Mouse (Mus musculus) stomach, embryonic 16.5 days (tissue): ENCODE data around the gene Ccnl2. TPM values are rescaled to one million over a fixed set of nuclear protein-coding genes. Genes with fewer than 3 reads are reported as not detected.
A peak's percentile ranks its signal among the peaks of the same experiment; 100 is the strongest.

ENCODE experiments used
- ATAC-seq: fragments of 200-750 bp; cut with Nextera tagmentation; 2 replicates; pipeline ENCODE4 v1.8.0; 2017; ENCODE audit warnings: moderate number of reproducible peaks, moderate TSS enrichment; ENCODE audit not compliant: insufficient read depth, low FRiP score
- H3K27ac ChIP-seq: fragments of 300-500 bp; sonication (generic); 2 replicates; pipeline ENCODE4 v1.5.1; 2014; ENCODE audit warnings: low read length
- H3K27me3 ChIP-seq: fragments of 300-500 bp; sonication (generic); 2 replicates; pipeline ENCODE4 v1.6.1; 2014; ENCODE audit warnings: low read length, control low read depth, mixed read lengths; ENCODE audit not compliant: control insufficient read depth, insufficient read depth
- H3K36me3 ChIP-seq: fragments of 300-500 bp; sonication (generic); 2 replicates; pipeline ENCODE4 v1.6.1; 2014; ENCODE audit warnings: low read length; ENCODE audit not compliant: control insufficient read depth, insufficient read depth
- H3K4me1 ChIP-seq: fragments of 300-500 bp; sonication (generic); 2 replicates; pipeline ENCODE4 v1.6.1; 2014; ENCODE audit warnings: low read length, control low read depth, mixed read lengths; ENCODE audit not compliant: control insufficient read depth, insufficient read depth
- H3K4me2 ChIP-seq: fragments of 300-500 bp; sonication (generic); 2 replicates; pipeline ENCODE4 v1.6.1; 2014; ENCODE audit warnings: low read depth, low read length, mixed read lengths
- H3K4me3 ChIP-seq: fragments of 300-500 bp; sonication (generic); replicated peaks from 2 replicates; pipeline ENCODE4 v1.5.1; 2014; ENCODE audit warnings: mild to moderate bottlenecking, low read length
- H3K9ac ChIP-seq: fragments of 300-500 bp; sonication (generic); 2 replicates; pipeline ENCODE4 v1.6.1; 2014; ENCODE audit warnings: low read length
- H3K9me3 ChIP-seq: fragments of 300-500 bp; sonication (generic); replicated peaks from 2 replicates; pipeline ENCODE4 v1.6.1; 2016; ENCODE audit warnings: low read length, control low read depth; ENCODE audit not compliant: control insufficient read depth
- WGBS: fragments of 180-500 bp; shearing (Covaris S2); extraction: QIAGEN DNeasy Blood & Tissue Kit; methylation state at CpG from one replicate; pipeline ENCODE4 v1.1.7; 2014; 5-methylcytosine and 5-hydroxymethylcytosine counted together
- polyA plus RNA-seq: library from polyadenylated mRNA; unstranded; fragments of >200 nt; fragmentation: Nextera tagmentation; extraction: Ambion mirVana; gene quantifications from 2 replicates; pipeline ENCODE4 v1.2.1, GENCODE M21; 2015

The Ccnl2 gene
- polyA plus RNA-seq, 1 experiment from 2014 or later: 173 TPM

DNA sequence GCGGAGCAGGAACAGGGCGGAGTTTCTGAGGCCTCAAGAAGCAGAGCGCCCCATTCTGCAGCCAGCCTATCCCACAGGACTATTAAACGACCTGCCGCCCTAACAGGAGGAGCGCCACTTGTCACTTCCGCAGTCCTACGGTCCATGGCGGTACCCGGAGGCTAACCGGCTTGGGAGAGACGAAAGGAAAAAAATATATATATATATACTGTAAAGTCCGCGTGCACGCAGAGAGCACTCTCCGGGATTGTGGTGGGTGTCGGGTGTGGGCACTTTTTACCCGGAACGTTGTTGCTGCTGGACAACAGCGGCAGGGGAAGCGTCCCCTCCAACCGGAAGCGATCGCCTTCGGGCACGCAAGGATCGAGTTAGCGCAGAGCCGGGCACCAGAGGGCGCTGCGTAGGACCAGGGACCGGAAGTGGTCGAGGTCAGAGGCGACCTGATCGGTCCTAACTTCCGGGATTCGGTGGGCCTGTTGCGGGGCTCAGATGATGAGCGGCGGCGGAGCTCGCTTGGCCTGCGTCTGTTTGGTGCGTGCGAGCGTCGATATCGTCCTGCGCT lies 19.0 kb downstream of the Ccnl2 start, which contains the start of gene Aurkaip1:
Gene Aurkaip1 (plus strand): TSS at position 68 of the 562 bp plus-strand sequence.
- Histone ChIP-seq H3K27ac (peak within 1 kb of the TSS; percentile 96), H3K36me3 (0 out of 2 replicates have a peak, but pooled peaks cover 8% of the 10 kb centered on the region), H3K4me1 (peaks cover 21% of the 10 kb centered on the region), H3K9ac (peak within 1 kb of the TSS; percentile 93), H3K9me3 (no peaks in the 10 kb centered on the region), H3K4me3 (peak within 1 kb of the TSS; percentile 88), H3K27me3 (no peaks in the 10 kb centered on the region), H3K4me2 (peak within 1 kb of the TSS; percentile 98)
- WGBS: under 1% methylated on average over 49 of the region's 49 CpGs
- ATAC-seq: peak; percentile 95

DNA sequence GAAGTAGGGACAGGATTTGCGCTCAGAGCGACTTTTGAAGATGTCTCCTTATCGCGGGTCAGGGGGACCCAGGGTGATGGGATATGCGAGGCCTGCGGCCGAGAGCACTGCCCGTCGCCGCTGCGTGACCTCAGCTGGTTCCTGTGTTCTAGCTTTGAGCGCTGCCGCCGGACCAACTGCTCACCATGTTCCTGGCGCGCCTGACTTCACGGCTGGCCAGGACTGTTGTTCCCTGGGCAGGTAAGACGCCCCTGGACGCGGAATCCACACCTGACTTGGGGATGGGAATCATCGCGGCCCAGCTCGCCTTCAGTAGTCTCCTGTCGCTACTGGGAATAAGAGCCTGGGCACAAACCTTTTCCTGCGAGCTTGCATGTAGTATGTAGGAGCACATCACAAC lies 19.5 kb downstream of the Ccnl2 start:
- peaks cover 21% of the 10 kb centered on the region for H3K4me1 ChIP-seq
- no peaks in the 10 kb centered on the region for H3K9me3 ChIP-seq
- under 1% methylated on average over 25 of the region's 25 CpGs for WGBS
- H3K36me3 ChIP-seq: 0 out of 2 replicates have a peak, but pooled peaks cover 8% of the 10 kb centered on the region
- peak overlapping the region; percentile 88 for H3K4me3 ChIP-seq
- H3K9ac ChIP-seq: peak overlapping the region; percentile 93
- peak overlapping the region; percentile 96 for H3K27ac ChIP-seq
- H3K4me2 ChIP-seq: peak overlapping the region; percentile 98
- peak; percentile 1 for ATAC-seq
- H3K27me3 ChIP-seq: no peaks in the 10 kb centered on the region

GRCm38 (mm10) chr4:155832321-155832720 lies 20.0 kb downstream of the Ccnl2 start:
- Histone ChIP-seq H3K27me3 (no peaks in the 10 kb centered on the region), H3K9me3 (no peaks in the 10 kb centered on the region), H3K9ac (peak overlapping the region; percentile 93), H3K4me2 (peak overlapping the region; percentile 98), H3K36me3 (0 out of 2 replicates have a peak, but pooled peaks cover 8% of the 10 kb centered on the region), H3K4me1 (peaks cover 21% of the 10 kb centered on the region), H3K4me3 (peak overlapping the region; percentile 88), H3K27ac (peak overlapping the region; percentile 96)
- no peak for ATAC-seq
- WGBS: 51% methylated on average over 10 of the region's 10 CpGs

DNA sequence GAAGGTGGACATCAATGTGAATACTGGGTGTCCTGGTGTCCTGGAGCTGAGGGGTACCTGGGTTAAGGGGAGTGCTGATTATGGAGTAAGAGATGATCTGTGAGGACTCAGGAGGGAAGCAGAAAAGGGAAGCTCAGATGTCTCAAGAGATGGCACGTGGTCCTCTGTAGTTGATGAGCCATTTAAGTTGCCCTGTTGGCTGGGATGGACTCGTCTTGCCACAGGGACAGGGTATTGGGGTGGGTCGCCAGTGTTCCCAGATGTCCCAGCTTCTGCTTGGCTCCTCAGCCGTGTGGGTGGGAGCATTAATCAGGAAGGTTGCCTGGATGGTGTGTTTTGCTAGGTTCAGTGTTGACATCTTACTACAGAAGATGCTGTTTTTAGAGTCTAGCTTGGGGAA lies 20.9 kb downstream of the Ccnl2 start:
- WGBS: 74% methylated on average over 4 of the region's 4 CpGs
- Histone ChIP-seq H3K9me3 (no peaks in the 10 kb centered on the region), H3K27me3 (no peaks in the 10 kb centered on the region), H3K4me1 (peaks cover 30% of the 10 kb centered on the region), H3K4me3 (no peak overlapping the region), H3K9ac (no peak overlapping the region), H3K27ac (no peak overlapping the region), H3K4me2 (no peak overlapping the region), H3K36me3 (0 out of 2 replicates have a peak, but pooled peaks cover 3% of the 10 kb centered on the region)
- no peak for ATAC-seq

DNA sequence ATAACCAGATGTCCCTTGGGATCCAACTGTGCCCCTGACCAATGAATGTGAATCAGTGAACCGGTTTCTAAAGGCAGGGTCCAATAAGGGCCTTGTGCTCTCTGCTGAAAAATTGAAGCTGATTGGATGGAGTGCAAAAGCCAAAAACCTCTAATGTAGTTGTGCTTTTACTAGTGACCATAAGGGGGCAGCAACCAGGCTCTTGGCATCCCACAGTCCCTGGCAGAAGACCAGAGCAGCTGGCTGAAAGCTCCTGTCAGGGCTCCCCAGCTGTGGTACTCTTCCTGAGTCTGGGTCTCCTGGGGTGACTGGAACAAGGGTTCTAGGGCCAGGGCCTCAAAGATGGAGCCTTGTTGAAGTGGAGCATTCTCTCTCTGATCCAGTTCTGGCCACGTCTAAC lies 21.5 kb downstream of the Ccnl2 start:
- WGBS: 20% methylated on average over 2 of the region's 2 CpGs
- H3K9ac ChIP-seq: no peak overlapping the region
- H3K36me3 ChIP-seq: 0 out of 2 replicates have a peak, but pooled peaks cover 3% of the 10 kb centered on the region
- no peak overlapping the region for H3K4me3 ChIP-seq
- H3K4me2 ChIP-seq: no peak overlapping the region
- no peaks in the 10 kb centered on the region for H3K9me3 ChIP-seq
- no peaks in the 10 kb centered on the region for H3K27me3 ChIP-seq
- peaks cover 35% of the 10 kb centered on the region for H3K4me1 ChIP-seq
- peak overlapping the region; percentile 51 for H3K27ac ChIP-seq
- peak; percentile 30; the same call in 1 of the 2 replicates for ATAC-seq

GRCm38 (mm10) chr4:155837404-155838010 lies 25.2 kb downstream of the Ccnl2 start:
- 59% methylated on average over 11 of the region's 11 CpGs for WGBS
- no peak for ATAC-seq
- Histone ChIP-seq H3K4me1 (peaks cover 45% of the 10 kb centered on the region), H3K36me3 (peaks cover 3% of the 10 kb centered on the region; the same call in 1 of the 2 replicates), H3K9me3 (no peaks in the 10 kb centered on the region), H3K4me2 (peak overlapping the region; percentile 7), H3K9ac (peak overlapping the region; percentile 6; the same call in 1 of the 2 replicates), H3K4me3 (no peak overlapping the region), H3K27me3 (no peaks in the 10 kb centered on the region), H3K27ac (peak overlapping the region; percentile 97)

DNA sequence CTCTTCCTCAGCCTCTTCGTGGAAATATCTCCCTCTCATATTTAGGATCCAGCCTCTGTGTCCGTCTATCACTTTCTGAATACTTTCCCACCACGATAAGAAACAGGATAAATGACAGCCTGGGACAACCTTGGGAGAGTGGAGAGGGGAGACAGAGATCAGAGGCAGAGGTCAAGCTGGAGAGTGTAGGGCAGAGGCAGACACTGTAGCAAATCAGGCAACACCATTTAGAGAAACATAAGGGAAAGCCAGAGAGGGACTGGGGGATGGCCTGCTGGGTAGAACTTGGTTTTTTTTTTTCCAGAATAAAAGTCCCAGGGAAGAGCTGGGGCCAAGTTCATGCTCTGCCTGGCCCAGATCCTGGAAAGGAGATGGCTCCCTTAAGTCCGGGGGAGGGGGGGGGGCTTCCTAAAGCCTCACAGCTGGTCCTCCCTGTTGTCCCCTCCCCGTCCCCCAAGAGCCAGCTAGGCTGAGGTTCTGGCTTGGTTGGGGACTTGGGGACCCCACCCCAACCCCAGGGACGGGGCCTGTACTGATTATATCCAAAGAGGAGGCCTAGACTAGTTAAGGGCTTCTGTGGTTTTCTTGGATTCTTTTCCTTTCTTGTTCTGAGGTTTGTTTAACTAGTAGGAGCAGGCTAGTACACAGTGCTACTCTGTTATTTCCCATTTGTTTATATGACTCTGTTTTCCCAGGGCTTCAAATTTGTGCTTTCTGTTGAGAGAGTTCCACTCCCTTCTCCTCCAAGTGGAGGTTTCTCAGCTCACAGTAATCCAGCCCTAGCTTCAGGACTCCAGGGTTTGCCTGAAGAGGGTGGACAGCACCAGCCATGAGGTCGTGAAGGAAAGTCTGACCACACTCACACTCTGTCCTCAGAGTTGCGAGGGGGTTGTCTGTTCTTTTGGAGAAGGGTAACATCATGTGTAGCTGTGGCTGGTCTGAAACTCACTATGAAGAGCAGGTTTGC lies 26.2 kb downstream of the Ccnl2 start:
- H3K27me3 ChIP-seq: no peaks in the 10 kb centered on the region
- no peaks in the 10 kb centered on the region for H3K9me3 ChIP-seq
- no peak overlapping the region for H3K4me3 ChIP-seq
- peak overlapping the region; percentile 97 for H3K27ac ChIP-seq
- peak overlapping the region; percentile 48 for H3K9ac ChIP-seq
- H3K36me3 ChIP-seq: no peaks in the 10 kb centered on the region; the same call in 1 of the 2 replicates
- peak; percentile 19 for ATAC-seq
- H3K4me2 ChIP-seq: peak overlapping the region; percentile 93
- H3K4me1 ChIP-seq: peaks cover 36% of the 10 kb centered on the region
- 38% methylated on average over 8 of the region's 8 CpGs for WGBS

- 6% methylated on average over 16 of the region's 16 CpGs for WGBS
- Histone ChIP-seq H3K4me2 (peak within 1 kb of the TSS; percentile 93), H3K9ac (peak within 1 kb of the TSS; percentile 80), H3K27ac (peak within 1 kb of the TSS; percentile 97), H3K4me1 (peaks cover 33% of the 10 kb centered on the region), H3K4me3 (peak within 1 kb of the TSS; percentile 69), H3K27me3 (no peaks in the 10 kb centered on the region), H3K36me3 (no peaks in the 10 kb centered on the region; the same call in none of the 2 replicates), H3K9me3 (no peaks in the 10 kb centered on the region)
- ATAC-seq: peak; percentile 91
Observed at GRCm38 (mm10) chr4:155839483-155839910, 27.2 kb downstream of the Ccnl2 start, which contains the start of gene Mxra8. Gene Mxra8, plus strand, starts transcription at chr4:155839680.
